Mouse (Mus musculus): ENCODE measurements around the gene Trim62.

- TF ChIP-seq FLI1 (IDR thresholded peaks at IDR 0.05; ENCODE audit: low read length) (no peak), GATA1 (IDR thresholded peaks at IDR 0.05; ENCODE audit: borderline replicate concordance, low read length) (no peak)
Observed at GRCm38 (mm10) chr4:128900484-128900883, 17.1 kb downstream of the Trim62 start.
